In the genomic region with DNA sequence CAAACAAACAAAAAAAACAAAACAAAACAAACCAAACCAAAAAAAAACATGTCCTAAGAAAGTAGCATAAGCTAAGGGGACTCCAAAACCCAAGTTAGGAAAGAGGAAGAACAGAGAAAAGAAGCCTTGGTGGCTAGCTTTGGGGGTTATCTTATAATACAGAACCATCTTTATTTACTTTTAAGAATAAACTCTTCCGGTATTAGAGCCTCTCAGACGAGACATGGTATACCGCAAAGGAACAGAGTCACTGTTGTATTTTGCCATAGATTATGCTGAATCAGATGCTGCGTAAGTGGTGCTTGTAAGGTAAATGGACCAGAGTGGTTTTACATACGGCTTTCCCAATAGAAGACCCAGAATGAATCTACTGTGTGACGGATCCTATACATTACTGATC, we compare ENCODE assay signal across 18 mouse cellular contexts.
"Had no signal": no experiment of that assay in that cellular context is flagged by ENCODE, and none has a peak within 500 bp of the region (broad histone marks: within the 10 kb centered on the region; RNA-seq: fewer than 3 reads in every experiment).

No protein-coding gene starts in this region.

- H3K27me3 ChIP-seq: limb, embryonic 13.5 days; liver, embryonic 15.5 days; lung, embryonic 15.5 days; midbrain, embryonic 13.5 days had no signal

- H3K9me3 ChIP-seq: limb, embryonic 10.5 days; liver, embryonic 12.5 days; liver, embryonic 15.5 days; lung, embryonic 15.5 days; midbrain, embryonic 13.5 days had no signal

- H3K4me2 ChIP-seq: limb, embryonic 13.5 days; liver, embryonic 12.5 days; liver, embryonic 15.5 days; lung, embryonic 15.5 days; midbrain, embryonic 13.5 days had no signal

- H3K9ac ChIP-seq: limb, embryonic 13.5 days; liver, embryonic 12.5 days; liver, embryonic 15.5 days; lung, embryonic 15.5 days; midbrain, embryonic 13.5 days had no signal

- H3K4me1 ChIP-seq: limb, embryonic 10.5 days; limb, embryonic 13.5 days; liver, embryonic 15.5 days; lung, embryonic 15.5 days; midbrain, embryonic 13.5 days had no signal

- H3K4me3 ChIP-seq: layer of hippocampus, adult 2 months; limb, embryonic 10.5 days; limb, embryonic 13.5 days; liver, embryonic 12.5 days; liver, embryonic 15.5 days; lung, embryonic 15.5 days; midbrain, embryonic 13.5 days had no signal

- H3K36me3 ChIP-seq: limb, embryonic 10.5 days; limb, embryonic 13.5 days; liver, embryonic 12.5 days; liver, embryonic 15.5 days; lung, embryonic 15.5 days; midbrain, embryonic 13.5 days had no signal

- H3K27ac ChIP-seq: layer of hippocampus, adult 2 months; limb, embryonic 10.5 days; limb, embryonic 13.5 days; liver, embryonic 12.5 days; liver, embryonic 15.5 days; lung, embryonic 15.5 days; midbrain, embryonic 13.5 days; stomach, postnatal 0 days had no signal

- ATAC-seq: liver, embryonic 12.5 days; midbrain, embryonic 13.5 days; midbrain, embryonic 16.5 days had no signal

- DNase-seq: kidney, adult 18-20 months; kidney, adult 9 months; kidney, postnatal 25 days; layer of hippocampus, adult 9-11 months; liver; lung, adult 18-20 months; lung, postnatal 10 days; lung, postnatal 36 days; thymus, postnatal 25 days had no signal
